Mouse (Mus musculus) embryonic facial prominence, embryonic 11.5 days (tissue): ENCODE measurements around the gene Apon. TPM values are rescaled to one million over a fixed set of nuclear protein-coding genes. Genes with fewer than 3 reads are reported as not detected.
A peak's percentile ranks its signal among the peaks of the same experiment; 100 is the strongest.

Source experiments
- ATAC-seq: fragments of 200-750 bp; cut with Nextera tagmentation; replicated peaks from 2 replicates; pipeline ENCODE4 v1.8.0; 2017; ENCODE audit warnings: low read depth; ENCODE audit not compliant: insufficient number of reproducible peaks, low FRiP score, low TSS enrichment
- DNase-seq: peaks from one replicate; pipeline ENCODE4 v3.0.0-alpha.2; 2015; ENCODE audit warnings: low spot score
- H3K27ac ChIP-seq: fragments of 300-500 bp; sonication (generic); replicated peaks from 2 replicates; pipeline ENCODE4 v1.5.1; 2014; ENCODE audit warnings: mild to moderate bottlenecking, low read depth, low read length, control low read depth
- H3K27me3 ChIP-seq: fragments of 300-500 bp; sonication (generic); 2 replicates; pipeline ENCODE4 v1.6.1; 2014; ENCODE audit warnings: mild to moderate bottlenecking, low read length, moderate library complexity, mixed read lengths; ENCODE audit not compliant: control insufficient read depth, insufficient read depth
- H3K36me3 ChIP-seq: fragments of 300-500 bp; sonication (generic); replicated peaks from 2 replicates; pipeline ENCODE4 v1.6.1; 2014; ENCODE audit warnings: low read depth, mild to moderate bottlenecking, low read length, moderate library complexity, mixed read lengths; ENCODE audit not compliant: control insufficient read depth, insufficient read depth
- H3K4me1 ChIP-seq: fragments of 300-500 bp; sonication (generic); 2 replicates; pipeline ENCODE4 v1.6.1; 2014; ENCODE audit warnings: low read length, mixed read lengths; ENCODE audit not compliant: control insufficient read depth, insufficient read depth
- H3K4me2 ChIP-seq: fragments of 300-500 bp; sonication (generic); 2 replicates; pipeline ENCODE4 v1.6.1; 2014; ENCODE audit warnings: low read depth, mild to moderate bottlenecking, control low read depth, low read length, moderate library complexity
- H3K4me3 ChIP-seq: fragments of 300-500 bp; sonication (generic); 2 replicates; pipeline ENCODE4 v1.5.1; 2014; ENCODE audit warnings: low read depth, low read length, control low read depth
- H3K9ac ChIP-seq: fragments of 300-500 bp; sonication (generic); replicated peaks from 2 replicates; pipeline ENCODE4 v1.6.1; 2014; ENCODE audit warnings: mild to moderate bottlenecking, control low read depth, low read length
- H3K9me3 ChIP-seq: fragments of 300-500 bp; sonication (generic); replicated peaks from 2 replicates; pipeline ENCODE4 v1.6.1; 2016; ENCODE audit warnings: mild to moderate bottlenecking, low read length, inconsistent platforms, mixed read lengths; ENCODE audit not compliant: control insufficient read depth
- WGBS: fragments of 180-500 bp; shearing (Covaris S2); extraction: QIAGEN DNeasy Blood & Tissue Kit; methylation state at CpG from one replicate; pipeline ENCODE4 v1.1.7; 2014; 5-methylcytosine and 5-hydroxymethylcytosine counted together
- polyA plus RNA-seq: library from polyadenylated mRNA; unstranded; fragments of >200 nt; fragmentation: Nextera tagmentation; extraction: Ambion mirVana; gene quantifications from 2 replicates; pipeline ENCODE4 v1.2.1, GENCODE M21; 2014

Gene Apon
- 0.21 and 0.80 TPM in 2 replicates for polyA plus RNA-seq

DNA sequence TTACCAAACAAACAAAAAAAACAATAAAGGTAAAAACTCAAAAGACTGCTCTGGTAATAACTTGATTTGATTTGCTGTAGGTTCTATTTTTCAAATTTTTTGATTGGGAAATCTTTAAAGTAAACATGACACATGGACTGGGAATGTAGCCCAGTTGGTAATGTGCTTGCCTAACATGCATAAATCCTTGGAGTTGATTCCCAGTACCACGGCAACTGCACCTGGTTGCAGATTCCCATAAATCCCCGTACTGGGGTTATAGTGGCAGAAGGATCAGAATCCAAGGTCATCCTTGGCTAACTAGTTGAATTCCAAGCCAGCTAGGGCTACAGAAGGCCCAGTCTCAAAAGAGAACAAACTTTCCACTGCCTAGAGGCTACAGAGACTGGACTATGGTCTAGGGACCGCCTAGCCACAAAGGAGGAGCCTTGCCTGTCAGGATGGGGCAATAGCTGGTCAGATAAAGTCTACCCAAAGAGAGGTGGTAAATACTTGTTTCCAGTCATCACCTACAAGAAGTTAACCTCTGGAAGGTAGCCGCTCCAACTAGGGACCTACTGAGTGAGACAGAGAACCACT, at the start of gene Apon:
Gene Apon, plus strand, starts transcription at position 420 of the 579 bp plus-strand sequence.
- Histone ChIP-seq H3K4me1 (no peaks in the 10 kb centered on the region), H3K9me3 (no peaks in the 10 kb centered on the region), H3K4me3 (no peak within 1 kb of the TSS), H3K9ac (no peak within 1 kb of the TSS), H3K36me3 (peaks cover 28% of the 10 kb centered on the region), H3K27me3 (no peaks in the 10 kb centered on the region), H3K4me2 (no peak within 1 kb of the TSS), H3K27ac (no peak within 1 kb of the TSS)
- DNase-seq = no peak
- ATAC-seq = no peak
- WGBS = 84% methylated on average over 4 of the region's 4 CpGs

DNA sequence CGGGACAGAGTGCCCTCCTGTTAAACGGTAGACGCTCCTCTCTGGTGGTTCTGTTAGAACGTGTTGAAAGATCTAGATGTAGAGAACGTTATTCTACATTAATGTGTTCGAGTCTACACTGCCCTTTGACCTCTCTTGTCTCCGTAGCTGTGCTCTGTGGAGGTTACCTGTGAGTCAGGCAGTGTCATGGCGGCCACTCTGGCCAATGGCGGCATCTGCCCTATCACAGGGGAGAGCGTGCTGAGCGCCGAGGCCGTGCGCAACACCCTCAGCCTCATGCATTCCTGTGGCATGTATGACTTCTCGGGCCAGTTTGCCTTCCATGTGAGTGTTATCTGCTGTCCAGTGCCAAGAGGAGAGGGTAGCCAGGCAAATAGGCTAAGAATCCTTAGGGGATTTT, 49.0 kb upstream of the Apon start:
- H3K9ac ChIP-seq = no peak overlapping the region
- no peaks in the 10 kb centered on the region for H3K9me3 ChIP-seq
- WGBS = 87% methylated on average over 15 of the region's 15 CpGs
- no peaks in the 10 kb centered on the region for H3K36me3 ChIP-seq
- no peaks in the 10 kb centered on the region for H3K27me3 ChIP-seq
- no peak for ATAC-seq
- no peak overlapping the region for H3K4me3 ChIP-seq
- no peak overlapping the region for H3K4me2 ChIP-seq
- H3K27ac ChIP-seq = no peak overlapping the region
- H3K4me1 ChIP-seq = no peaks in the 10 kb centered on the region
- no peak for DNase-seq

DNA sequence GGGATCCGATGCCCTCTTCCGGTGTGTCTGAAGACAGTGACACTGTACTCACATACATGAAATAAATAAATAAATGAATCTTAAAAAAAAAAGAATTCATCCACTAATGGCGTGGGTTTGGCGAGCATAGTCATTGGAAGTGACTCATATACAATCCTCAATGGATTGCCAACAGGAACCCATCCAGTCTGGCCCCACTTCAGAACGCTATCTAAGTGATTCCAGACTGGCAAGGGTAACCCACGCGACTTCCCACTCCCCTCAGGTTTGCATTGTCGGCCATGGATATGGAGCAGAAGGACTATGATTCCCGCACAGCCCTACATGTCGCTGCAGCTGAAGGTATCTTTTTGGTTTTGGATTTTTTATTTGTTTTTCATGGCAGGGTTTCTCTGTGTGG, 45.6 kb upstream of the Apon start:
- peaks cover 2% of the 10 kb centered on the region; the same call in 1 of the 2 replicates for H3K4me1 ChIP-seq
- H3K4me3 ChIP-seq = no peak overlapping the region
- H3K4me2 ChIP-seq = no peak overlapping the region
- WGBS = 91% methylated on average over 10 of the region's 10 CpGs
- DNase-seq = no peak
- H3K36me3 ChIP-seq = no peaks in the 10 kb centered on the region
- no peak overlapping the region for H3K9ac ChIP-seq
- no peaks in the 10 kb centered on the region for H3K9me3 ChIP-seq
- H3K27me3 ChIP-seq = no peaks in the 10 kb centered on the region
- H3K27ac ChIP-seq = no peak overlapping the region
- ATAC-seq = no peak

DNA sequence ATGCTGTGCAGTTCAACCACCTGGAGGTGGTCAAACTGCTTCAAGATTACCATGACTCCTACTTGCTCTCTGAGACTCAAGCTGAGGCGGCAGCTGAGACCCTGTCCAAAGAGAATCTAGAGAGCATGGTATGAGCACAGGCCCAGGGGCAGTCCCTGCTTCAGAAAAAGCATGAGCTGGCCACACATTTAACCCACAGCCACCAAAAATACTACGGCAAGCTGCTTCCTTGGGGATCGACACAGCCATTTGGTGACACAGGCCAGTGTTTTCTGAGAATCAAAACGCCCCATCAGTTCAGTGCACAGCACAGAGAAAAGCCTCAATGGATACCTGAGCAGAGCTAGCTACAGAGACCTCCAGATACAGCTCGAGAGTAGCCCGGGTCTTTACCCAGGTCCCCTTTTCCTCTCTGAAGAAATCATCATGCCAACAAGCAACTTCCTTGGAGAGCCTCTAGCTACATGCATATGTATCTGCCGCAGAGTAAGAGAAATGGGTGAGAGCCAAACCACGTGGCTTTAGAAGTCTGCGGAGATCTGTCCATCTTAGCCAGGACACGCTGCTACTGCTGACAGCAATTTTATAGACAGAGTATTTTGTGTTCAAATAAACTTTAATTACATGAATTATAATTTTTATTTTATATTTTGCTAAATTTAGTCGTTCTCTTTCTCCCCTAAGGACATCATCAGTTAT, 44.4 kb upstream of the Apon start:
- DNase-seq (no peak), ATAC-seq (no peak)
- Histone ChIP-seq H3K9ac (no peak overlapping the region), H3K36me3 (no peaks in the 10 kb centered on the region), H3K9me3 (no peaks in the 10 kb centered on the region), H3K4me1 (peaks cover 2% of the 10 kb centered on the region; the same call in 1 of the 2 replicates), H3K4me3 (no peak overlapping the region), H3K27me3 (no peaks in the 10 kb centered on the region), H3K27ac (no peak overlapping the region), H3K4me2 (no peak overlapping the region)
- WGBS = 93% methylated on average over 11 of the region's 11 CpGs

DNA sequence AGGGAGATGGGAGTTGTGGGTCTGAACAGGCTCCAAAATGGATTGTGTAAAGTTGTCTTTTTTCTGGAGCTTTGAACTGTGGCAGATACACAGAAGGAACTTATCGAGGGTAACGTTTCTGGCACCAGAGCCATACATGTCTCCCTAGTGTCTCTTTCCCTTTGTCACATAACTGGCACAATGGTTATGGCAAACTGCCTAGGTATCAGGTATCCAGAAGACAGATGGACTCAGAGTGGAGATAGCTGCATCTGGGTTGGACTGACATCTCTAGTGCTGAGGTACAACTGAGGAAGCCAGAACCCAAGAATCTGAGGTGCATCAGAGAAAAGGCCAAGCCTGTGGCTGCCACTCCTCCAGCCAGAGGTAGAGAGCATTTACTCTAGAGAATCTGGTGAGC, 43.8 kb upstream of the Apon start:
- Histone ChIP-seq H3K36me3 (no peaks in the 10 kb centered on the region), H3K27ac (no peak overlapping the region), H3K9me3 (no peaks in the 10 kb centered on the region), H3K4me3 (no peak overlapping the region), H3K9ac (no peak overlapping the region), H3K4me1 (peaks cover 2% of the 10 kb centered on the region; the same call in 1 of the 2 replicates), H3K27me3 (no peaks in the 10 kb centered on the region), H3K4me2 (no peak overlapping the region)
- no peak for DNase-seq
- no peak for ATAC-seq
- 89% methylated on average over 2 of the region's 2 CpGs for WGBS

GRCm38 (mm10) chr10:128210954-128211353, 42.9 kb upstream of the Apon start:
- Histone ChIP-seq H3K27me3 (no peaks in the 10 kb centered on the region), H3K4me3 (peak overlapping the region; percentile 64), H3K4me2 (peak overlapping the region; percentile 80), H3K9ac (peak overlapping the region; percentile 73), H3K4me1 (peaks cover 2% of the 10 kb centered on the region; the same call in 1 of the 2 replicates), H3K27ac (no peak overlapping the region), H3K36me3 (no peaks in the 10 kb centered on the region), H3K9me3 (no peaks in the 10 kb centered on the region)
- DNase-seq = no peak
- ATAC-seq = 0 out of 2 replicates have a peak, but pooled peaks have one; percentile 18
- WGBS = 29% methylated on average over 14 of the region's 14 CpGs

- H3K9ac ChIP-seq = peak within 1 kb of the TSS; percentile 73
- peaks cover 2% of the 10 kb centered on the region; the same call in 1 of the 2 replicates for H3K4me1 ChIP-seq
- under 1% methylated on average over 30 of the region's 30 CpGs for WGBS
- H3K27ac ChIP-seq = no peak within 1 kb of the TSS
- DNase-seq (peak; percentile 97), ATAC-seq (peak; percentile 89)
- H3K27me3 ChIP-seq = no peaks in the 10 kb centered on the region
- no peaks in the 10 kb centered on the region for H3K9me3 ChIP-seq
- no peaks in the 10 kb centered on the region for H3K36me3 ChIP-seq
- H3K4me3 ChIP-seq = peak within 1 kb of the TSS; percentile 64
- peak within 1 kb of the TSS; percentile 80 for H3K4me2 ChIP-seq
Observed at GRCm38 (mm10) chr10:128211390-128212108, 42.3 kb upstream of the Apon start, which contains the start of gene Spryd4. Spryd4 (minus strand) TSS chr10:128211807.
